Mouse (Mus musculus) forebrain, embryonic 15.5 days (tissue): Measurements from ENCODE around the gene Cep95. TPM values are rescaled to one million over a fixed set of nuclear protein-coding genes. Genes with fewer than 3 reads are reported as not detected.

Experiments used
- ATAC-seq: fragments of 200-750 bp; cut with Nextera tagmentation; replicated peaks from 2 replicates; pipeline ENCODE4 v1.8.0; 2017; ENCODE audit warnings: mild to moderate bottlenecking, moderate TSS enrichment, moderate library complexity
- H3K27ac ChIP-seq: fragments of 300-500 bp; sonication (generic); replicated peaks from 2 replicates; pipeline ENCODE4 v1.5.1; 2015; ENCODE audit warnings: mild to moderate bottlenecking, inconsistent platforms
- H3K27me3 ChIP-seq: fragments of 300-500 bp; sonication (generic); 2 replicates; pipeline ENCODE4 v1.6.1; 2015; ENCODE audit warnings: inconsistent platforms
- H3K36me3 ChIP-seq: fragments of 300-500 bp; sonication (generic); 2 replicates; pipeline ENCODE4 v1.6.1; 2015; ENCODE audit warnings: mild to moderate bottlenecking, inconsistent platforms
- H3K4me1 ChIP-seq: fragments of 300-500 bp; sonication (generic); 2 replicates; pipeline ENCODE4 v1.6.1; 2015; ENCODE audit warnings: inconsistent platforms
- H3K4me2 ChIP-seq: fragments of 300-500 bp; sonication (generic); replicated peaks from 2 replicates; pipeline ENCODE4 v1.6.1; 2015; ENCODE audit warnings: mild to moderate bottlenecking, inconsistent platforms
- H3K4me3 ChIP-seq: fragments of 300-500 bp; sonication (generic); 2 replicates; pipeline ENCODE4 v1.5.1; 2015; ENCODE audit warnings: mild to moderate bottlenecking, inconsistent platforms
- H3K9ac ChIP-seq: fragments of 300-500 bp; sonication (generic); replicated peaks from 2 replicates; pipeline ENCODE4 v1.6.1; 2015; ENCODE audit warnings: mild to moderate bottlenecking, inconsistent platforms
- H3K9me3 ChIP-seq: fragments of 300-500 bp; sonication (generic); 2 replicates; pipeline ENCODE4 v1.6.1; 2016; ENCODE audit warnings: inconsistent platforms
- WGBS: fragments of 180-500 bp; shearing (Covaris S2); methylation state at CpG from one replicate; pipeline ENCODE4 v1.1.7; 2015; ENCODE audit warnings: mixed read lengths; 5-methylcytosine and 5-hydroxymethylcytosine counted together
- polyA plus RNA-seq: library from polyadenylated mRNA; unstranded; fragments of >200 nt; fragmentation: Nextera tagmentation; extraction: Ambion mirVana; gene quantifications from 2 replicates; pipeline ENCODE4 v1.2.1, GENCODE M21; 2015

The Cep95 gene
- polyA plus RNA-seq, 1 experiment from 2014 or later, result 21.2 TPM

DNA sequence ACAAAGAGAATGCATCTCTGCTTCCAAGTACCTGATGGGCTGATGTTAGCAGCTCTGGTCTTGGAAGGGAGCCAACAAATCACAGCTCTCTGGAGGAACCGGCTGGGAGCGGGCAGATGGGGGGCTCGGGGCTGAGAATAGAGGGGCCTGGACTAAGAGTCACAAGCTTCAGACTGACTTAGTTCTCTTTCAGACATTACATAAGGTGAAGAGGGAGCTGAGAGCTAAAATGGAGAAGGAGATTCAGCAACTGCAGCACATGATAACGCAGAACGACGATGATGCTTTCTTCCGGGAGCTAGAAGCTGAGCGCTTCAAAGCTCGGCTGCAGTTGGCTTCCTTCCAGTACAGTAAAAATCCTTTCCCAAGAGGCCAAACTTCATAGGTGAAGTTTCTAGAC, 29.3 kb downstream of the Cep95 start:
- Histone ChIP-seq H3K27ac (peak overlapping the region; percentile 78), H3K9ac (peak overlapping the region; percentile 16; the same call in 1 of the 2 replicates), H3K4me2 (0 out of 2 replicates have a peak overlapping the region, but pooled peaks have one; percentile 8), H3K36me3 (peaks cover 61% of the 10 kb centered on the region), H3K27me3 (no peaks in the 10 kb centered on the region), H3K4me3 (no peak overlapping the region), H3K9me3 (no peaks in the 10 kb centered on the region), H3K4me1 (peaks cover 24% of the 10 kb centered on the region)
- ATAC-seq, result peak; percentile 76; the same call in 1 of the 2 replicates
- WGBS, result 20% methylated on average over 9 of the region's 9 CpGs

DNA sequence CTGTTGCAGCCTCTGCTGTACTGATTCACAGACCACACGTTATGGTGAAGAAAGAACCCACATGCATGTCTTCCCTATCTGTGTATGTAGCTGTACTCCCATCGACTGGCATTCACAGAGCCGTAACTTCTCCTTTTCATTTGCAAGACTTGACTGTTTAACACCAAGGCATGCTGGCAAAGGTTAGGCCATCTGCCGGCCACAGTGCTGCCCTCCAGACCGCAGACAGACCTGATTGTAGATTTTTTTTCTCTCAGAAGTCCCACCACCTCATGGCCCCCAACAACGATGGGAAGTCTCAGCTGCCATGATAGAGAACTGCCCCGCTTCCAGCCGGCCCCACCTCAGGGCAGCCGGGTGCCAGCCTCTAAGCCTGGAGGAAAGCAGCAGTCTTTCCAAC, 30.5 kb downstream of the Cep95 start:
- Histone ChIP-seq H3K36me3 (peaks cover 57% of the 10 kb centered on the region), H3K4me3 (no peak overlapping the region), H3K9me3 (no peaks in the 10 kb centered on the region), H3K27me3 (no peaks in the 10 kb centered on the region), H3K27ac (0 out of 2 replicates have a peak overlapping the region, but pooled peaks have one; percentile 78), H3K4me1 (peaks cover 24% of the 10 kb centered on the region), H3K4me2 (no peak overlapping the region), H3K9ac (no peak overlapping the region)
- ATAC-seq, result no peak
- WGBS, result 86% methylated on average over 9 of the region's 9 CpGs

DNA sequence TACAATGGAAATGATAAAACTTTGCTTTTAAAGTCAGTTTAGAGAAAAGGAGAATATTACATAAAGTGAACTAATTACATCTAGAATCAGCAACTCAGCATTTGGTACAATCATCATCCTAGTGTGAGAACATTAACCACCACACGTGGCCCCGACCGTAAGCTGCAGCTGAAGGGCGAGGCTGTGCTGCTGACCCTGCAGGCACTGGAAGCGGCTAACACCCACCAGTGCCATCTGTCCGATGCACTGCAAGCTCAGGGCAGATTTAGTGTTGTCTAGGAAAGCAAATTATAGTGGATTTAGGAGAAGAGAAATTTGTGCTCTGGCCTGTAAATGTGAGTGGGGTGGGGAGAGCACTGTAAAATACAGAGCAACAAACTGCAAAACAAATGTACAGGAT, 31.2 kb downstream of the Cep95 start:
- H3K27me3 ChIP-seq, result no peaks in the 10 kb centered on the region
- no peaks in the 10 kb centered on the region for H3K9me3 ChIP-seq
- WGBS, result 62% methylated on average over 6 of the region's 6 CpGs
- peak overlapping the region; percentile 7; the same call in 1 of the 2 replicates for H3K27ac ChIP-seq
- H3K4me1 ChIP-seq, result peaks cover 24% of the 10 kb centered on the region
- H3K36me3 ChIP-seq, result peaks cover 51% of the 10 kb centered on the region
- no peak overlapping the region for H3K9ac ChIP-seq
- no peak for ATAC-seq
- no peak overlapping the region for H3K4me2 ChIP-seq
- no peak overlapping the region for H3K4me3 ChIP-seq

DNA sequence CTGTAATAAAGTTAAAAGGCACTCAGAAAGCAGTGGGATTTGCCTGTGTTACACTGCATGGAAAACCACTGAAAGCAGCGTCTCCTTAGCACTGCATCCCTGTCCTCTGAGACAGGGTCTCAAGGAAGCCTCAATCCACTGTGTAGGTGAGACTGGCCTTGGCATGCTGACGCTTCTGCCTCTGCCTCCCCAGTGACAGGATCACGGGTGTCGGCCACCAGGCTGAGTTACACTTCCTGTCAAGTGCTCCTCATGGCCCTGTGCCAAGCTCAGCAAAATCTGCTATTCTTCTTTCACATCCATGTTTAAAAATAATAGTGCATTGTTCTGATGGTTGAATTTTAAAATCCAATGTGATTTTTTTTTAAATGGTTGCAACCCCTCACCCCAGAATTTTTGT, 31.9 kb downstream of the Cep95 start:
- Histone ChIP-seq H3K9me3 (no peaks in the 10 kb centered on the region), H3K27me3 (no peaks in the 10 kb centered on the region), H3K4me2 (no peak overlapping the region), H3K27ac (0 out of 2 replicates have a peak overlapping the region, but pooled peaks have one; percentile 2), H3K4me3 (no peak overlapping the region), H3K9ac (no peak overlapping the region), H3K4me1 (peaks cover 24% of the 10 kb centered on the region), H3K36me3 (peaks cover 46% of the 10 kb centered on the region)
- ATAC-seq, result peak; percentile 56; the same call in 1 of the 2 replicates
- WGBS, result 53% methylated on average over 4 of the region's 4 CpGs

DNA sequence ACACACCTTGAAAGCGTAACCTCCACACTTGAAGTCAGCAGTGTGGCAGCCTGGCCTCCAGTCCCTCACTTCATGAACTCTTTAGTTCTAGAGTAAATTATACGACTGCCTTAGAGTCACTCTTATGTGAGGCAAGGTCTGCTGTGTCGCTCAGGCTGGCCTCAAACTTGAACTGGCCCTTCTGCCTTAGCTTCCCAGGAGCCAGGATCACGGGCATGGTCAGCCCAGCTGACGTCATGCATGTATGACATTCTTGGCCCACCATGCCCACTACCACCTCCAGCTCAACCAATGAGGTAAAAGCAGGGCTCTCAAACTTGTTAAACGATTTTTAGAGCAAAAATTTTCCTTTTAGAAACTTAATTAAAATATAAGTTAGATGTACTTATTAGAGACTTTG, 32.3 kb downstream of the Cep95 start:
- H3K9me3 ChIP-seq, result no peaks in the 10 kb centered on the region
- no peak overlapping the region for H3K9ac ChIP-seq
- no peak overlapping the region for H3K4me2 ChIP-seq
- 0 out of 2 replicates have a peak overlapping the region, but pooled peaks have one; percentile 2 for H3K27ac ChIP-seq
- no peak for ATAC-seq
- H3K4me1 ChIP-seq, result peaks cover 24% of the 10 kb centered on the region
- H3K27me3 ChIP-seq, result no peaks in the 10 kb centered on the region
- 87% methylated on average over 6 of the region's 6 CpGs for WGBS
- no peak overlapping the region for H3K4me3 ChIP-seq
- H3K36me3 ChIP-seq, result peaks cover 42% of the 10 kb centered on the region

DNA sequence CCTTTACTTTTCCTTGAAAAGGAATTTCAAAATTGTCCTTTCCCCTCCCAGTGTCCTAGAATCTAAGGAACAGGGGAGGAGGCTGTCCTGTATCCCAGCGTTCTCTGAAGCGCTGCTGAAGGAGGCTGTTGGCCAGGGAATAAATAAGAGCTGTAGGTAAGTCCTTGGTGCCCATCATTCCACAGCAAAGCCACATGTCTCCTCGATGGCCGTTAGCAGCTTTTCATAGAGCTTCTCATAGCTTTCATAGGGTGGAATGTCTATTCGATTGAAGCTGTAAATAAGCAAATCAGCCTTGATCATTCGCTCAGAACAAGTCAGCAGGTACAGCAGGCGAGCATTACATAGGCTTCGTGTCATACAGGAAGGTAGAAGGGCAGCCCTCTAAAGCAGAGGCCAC, 33.4 kb downstream of the Cep95 start:
- Histone ChIP-seq H3K4me2 (no peak overlapping the region), H3K4me3 (no peak overlapping the region), H3K9ac (no peak overlapping the region), H3K4me1 (peaks cover 19% of the 10 kb centered on the region), H3K36me3 (peaks cover 31% of the 10 kb centered on the region), H3K9me3 (no peaks in the 10 kb centered on the region), H3K27ac (no peak overlapping the region), H3K27me3 (no peaks in the 10 kb centered on the region)
- WGBS, result 88% methylated on average over 8 of the region's 8 CpGs
- ATAC-seq, result no peak

DNA sequence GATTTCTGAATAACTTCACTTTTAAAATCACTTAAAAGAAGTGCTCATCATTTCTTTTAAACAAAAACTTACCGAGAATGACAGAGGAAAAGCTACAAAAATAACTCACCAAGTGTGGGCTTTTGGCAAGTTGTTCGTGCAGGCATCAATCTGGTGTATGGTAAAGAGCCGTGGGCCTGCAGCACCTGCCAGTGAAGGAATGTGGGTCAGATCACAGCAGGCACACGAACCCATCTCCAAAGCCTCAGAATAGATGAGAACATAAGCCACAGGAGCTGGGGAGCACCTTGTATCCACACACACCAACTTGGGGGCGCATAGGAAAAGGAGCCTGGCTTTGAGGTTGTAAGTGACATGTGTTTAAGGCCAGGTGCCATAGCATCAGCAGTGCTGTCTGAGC, 33.9 kb downstream of the Cep95 start:
- Histone ChIP-seq H3K27me3 (no peaks in the 10 kb centered on the region), H3K27ac (no peak overlapping the region; the same call in 1 of the 2 replicates), H3K36me3 (peaks cover 34% of the 10 kb centered on the region), H3K9me3 (no peaks in the 10 kb centered on the region), H3K4me3 (no peak overlapping the region), H3K4me1 (peaks cover 15% of the 10 kb centered on the region), H3K9ac (no peak overlapping the region), H3K4me2 (no peak overlapping the region)
- no peak for ATAC-seq
- 85% methylated on average over 5 of the region's 5 CpGs for WGBS

DNA sequence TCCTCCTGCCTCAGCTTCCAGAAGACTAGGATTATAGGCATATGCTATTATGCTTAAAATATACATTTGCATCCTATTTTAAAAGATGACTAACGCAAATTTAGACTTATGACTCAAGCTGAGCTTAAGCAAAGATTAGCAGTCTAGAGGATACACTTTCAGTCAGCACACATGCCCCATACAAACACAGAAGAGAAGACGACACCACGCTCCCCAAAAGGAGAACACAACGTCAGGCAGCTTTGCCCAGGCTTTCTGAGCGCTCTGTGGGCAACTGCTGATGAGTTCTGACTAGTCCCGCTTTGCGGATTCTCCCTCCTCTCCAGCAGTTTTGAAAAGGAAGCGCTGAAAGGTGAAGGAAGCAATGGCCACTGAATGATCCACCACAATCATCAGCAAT, 34.7 kb downstream of the Cep95 start:
- no peak for ATAC-seq
- WGBS, result 91% methylated on average over 8 of the region's 8 CpGs
- Histone ChIP-seq H3K27me3 (no peaks in the 10 kb centered on the region), H3K27ac (no peak overlapping the region), H3K9me3 (no peaks in the 10 kb centered on the region), H3K4me1 (peaks cover 7% of the 10 kb centered on the region), H3K9ac (no peak overlapping the region), H3K4me2 (no peak overlapping the region), H3K36me3 (peaks cover 42% of the 10 kb centered on the region), H3K4me3 (no peak overlapping the region)

DNA sequence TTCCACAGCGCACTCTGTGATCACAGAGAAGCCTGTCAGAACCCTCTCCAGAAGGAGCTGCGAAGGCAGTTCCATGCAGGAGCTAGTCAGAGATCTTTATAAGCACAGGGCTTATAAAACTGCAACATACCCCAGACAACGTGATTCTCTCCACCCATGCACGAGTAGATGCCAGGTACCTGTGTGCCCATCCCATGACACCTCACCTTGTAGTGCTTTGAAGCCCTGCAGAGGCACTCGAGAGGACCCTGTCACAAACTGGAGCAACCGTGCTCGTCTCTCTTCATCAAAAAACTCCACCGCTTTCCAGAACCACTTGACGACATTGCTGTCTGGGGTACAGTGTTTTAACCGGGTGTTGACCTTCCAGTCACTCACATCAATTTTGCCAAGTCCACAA, 35.4 kb downstream of the Cep95 start:
- no peak overlapping the region for H3K4me2 ChIP-seq
- WGBS, result 94% methylated on average over 10 of the region's 10 CpGs
- ATAC-seq, result no peak
- no peak overlapping the region for H3K9ac ChIP-seq
- no peaks in the 10 kb centered on the region; the same call in 1 of the 2 replicates for H3K4me1 ChIP-seq
- H3K36me3 ChIP-seq, result peaks cover 42% of the 10 kb centered on the region
- H3K9me3 ChIP-seq, result no peaks in the 10 kb centered on the region
- no peaks in the 10 kb centered on the region for H3K27me3 ChIP-seq
- H3K4me3 ChIP-seq, result no peak overlapping the region
- H3K27ac ChIP-seq, result no peak overlapping the region

DNA sequence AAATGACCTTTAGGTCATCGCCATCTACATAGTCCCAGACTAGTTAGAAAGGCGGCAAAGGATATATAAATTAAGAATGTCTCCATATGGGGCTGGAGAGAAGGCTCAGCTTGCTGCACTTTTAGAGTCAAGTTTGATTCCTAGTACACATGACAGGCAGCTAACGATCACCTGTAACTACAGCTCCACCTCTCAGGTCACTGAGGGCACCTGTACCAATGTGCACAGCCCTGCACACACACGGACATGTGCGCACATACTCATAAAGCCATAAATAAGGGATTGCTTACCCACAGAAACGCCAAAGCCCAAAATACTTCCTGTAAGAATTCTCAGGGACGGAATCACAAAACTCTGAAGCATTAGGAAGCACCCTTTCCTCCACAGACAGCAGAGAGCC, 39.0 kb downstream of the Cep95 start:
- Histone ChIP-seq H3K27ac (no peak overlapping the region), H3K9me3 (no peaks in the 10 kb centered on the region), H3K4me2 (no peak overlapping the region), H3K4me3 (no peak overlapping the region), H3K36me3 (peaks cover 47% of the 10 kb centered on the region), H3K27me3 (no peaks in the 10 kb centered on the region), H3K9ac (no peak overlapping the region), H3K4me1 (no peaks in the 10 kb centered on the region)
- no peak for ATAC-seq
- 96% methylated on average over 7 of the region's 7 CpGs for WGBS

DNA sequence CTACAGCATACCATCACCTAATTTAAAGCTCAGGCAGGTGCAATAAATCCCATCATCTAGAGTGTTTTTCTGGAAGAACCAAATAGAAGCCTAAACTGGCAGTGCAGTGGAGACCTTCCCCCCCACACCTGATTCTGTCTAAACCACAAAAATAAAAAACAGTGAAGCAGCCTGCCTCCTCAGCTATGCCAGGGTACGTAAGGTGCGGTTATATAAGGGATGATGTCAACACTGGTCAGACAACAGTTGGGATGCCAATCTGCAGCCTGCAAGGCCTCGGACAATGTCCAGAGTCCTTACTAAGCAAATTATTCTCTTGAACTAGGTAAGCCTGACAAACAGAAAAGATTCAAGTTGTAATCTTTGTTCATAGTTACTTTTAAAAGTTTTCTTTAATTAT, 53.0 kb downstream of the Cep95 start:
- no peak for ATAC-seq
- Histone ChIP-seq H3K9me3 (no peaks in the 10 kb centered on the region), H3K4me1 (no peaks in the 10 kb centered on the region), H3K27me3 (no peaks in the 10 kb centered on the region), H3K36me3 (peaks cover 45% of the 10 kb centered on the region), H3K4me2 (no peak overlapping the region), H3K9ac (no peak overlapping the region), H3K4me3 (no peak overlapping the region), H3K27ac (no peak overlapping the region)
- WGBS, result 92% methylated on average over 3 of the region's 3 CpGs

DNA sequence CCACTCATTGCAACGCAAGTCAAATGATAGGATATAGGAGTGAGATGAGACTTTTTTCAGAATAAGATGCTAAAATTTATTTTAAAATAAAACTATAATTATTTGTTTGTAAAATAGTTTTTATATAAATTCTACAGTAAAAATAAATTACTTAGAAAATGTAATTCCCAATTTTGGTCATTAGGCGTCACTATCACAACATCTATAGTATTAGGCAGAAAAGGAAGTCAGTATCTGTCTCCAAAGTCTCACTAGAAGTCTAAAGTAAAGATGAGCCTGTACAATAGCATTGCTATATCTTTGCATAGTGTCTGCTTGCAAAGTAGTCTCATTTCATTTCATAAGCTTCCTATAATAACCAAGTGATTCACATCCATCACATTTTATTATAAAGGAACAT, 62.4 kb downstream of the Cep95 start:
- no peak for ATAC-seq
- H3K27me3 ChIP-seq, result no peaks in the 10 kb centered on the region
- no peak overlapping the region for H3K9ac ChIP-seq
- no peak overlapping the region for H3K4me2 ChIP-seq
- H3K9me3 ChIP-seq, result no peaks in the 10 kb centered on the region
- H3K4me3 ChIP-seq, result no peak overlapping the region
- H3K27ac ChIP-seq, result no peak overlapping the region
- 61% methylated on average over 2 of the region's 2 CpGs for WGBS
- peaks cover 30% of the 10 kb centered on the region for H3K36me3 ChIP-seq
- no peaks in the 10 kb centered on the region for H3K4me1 ChIP-seq
